ENCODE assay signal across 18 mouse cellular contexts in genomic region chr6:8661404-8661803, GRCm38 (mm10).
DNase-seq lines count a peak whose midpoint lies in the region; ATAC-seq lines count a peak whose summit lies in the region.
"Had no signal": no experiment of that assay in that cellular context is flagged by ENCODE, and none has a peak within 500 bp of the region (broad histone marks: within the 10 kb centered on the region; RNA-seq: fewer than 3 reads in every experiment).

No protein-coding gene starts in this region.

- peak overlapping the region; percentile 24 for H3K4me3 ChIP-seq in megakaryocyte, embryonic 14.5 days (replicated peaks)
- no peak overlapping the region for H3K4me3 ChIP-seq in hindbrain, embryonic 12.5 days
- H3K4me3 ChIP-seq: embryonic facial prominence, embryonic 12.5 days; heart, adult 2 months; heart, embryonic 15.5 days; hindbrain, embryonic 15.5 days; layer of hippocampus, adult 2 months; left cerebral cortex, adult 2 months; liver, embryonic 13.5 days had no signal

- DNase-seq in WW6 (ENCODE audit: low read depth, low spot score) = peak; percentile 9
- DNase-seq in retina, postnatal 1 day = peak; percentile 16
- DNase-seq in layer of hippocampus, adult 8-10 months (ENCODE audit: low spot score in 2 of 2) = no peak
- no peak for DNase-seq in adrenal gland, postnatal 36 days
- DNase-seq: heart, adult 2 months; kidney, adult 11 months; liver, embryonic 13.5 days; right cerebral cortex, postnatal 25 days had no signal

- no peak overlapping the region for H3K4me2 ChIP-seq in hindbrain, embryonic 12.5 days (replicated peaks)
- H3K4me2 ChIP-seq: embryonic facial prominence, embryonic 12.5 days; heart, embryonic 15.5 days; hindbrain, embryonic 15.5 days; liver, embryonic 13.5 days had no signal

- H3K27me3 ChIP-seq in megakaryocyte, embryonic 14.5 days (replicated peaks) = no peaks in the 10 kb centered on the region
- H3K27me3 ChIP-seq in hindbrain, embryonic 12.5 days = no peaks in the 10 kb centered on the region
- H3K27me3 ChIP-seq: embryonic facial prominence, embryonic 12.5 days; heart, embryonic 15.5 days; hindbrain, embryonic 15.5 days; liver, embryonic 13.5 days had no signal

- 18% methylated on average over 4 of the region's 4 CpGs for WGBS in hindbrain, embryonic 12.5 days

- H3K27ac ChIP-seq in hindbrain, embryonic 12.5 days = peak overlapping the region; percentile 24
- H3K27ac ChIP-seq: embryonic facial prominence, embryonic 12.5 days; heart, adult 2 months; heart, embryonic 15.5 days; hindbrain, embryonic 15.5 days; kidney, postnatal 0 days; layer of hippocampus, adult 2 months; left cerebral cortex, adult 2 months; liver, embryonic 13.5 days; stomach, postnatal 0 days had no signal

- H3K9me3 ChIP-seq in megakaryocyte, embryonic 14.5 days = no peaks in the 10 kb centered on the region
- H3K9me3 ChIP-seq in hindbrain, embryonic 12.5 days (replicated peaks) = no peaks in the 10 kb centered on the region
- H3K9me3 ChIP-seq: embryonic facial prominence, embryonic 12.5 days; heart, embryonic 15.5 days; hindbrain, embryonic 15.5 days; liver, embryonic 13.5 days had no signal

- peaks cover 48% of the 10 kb centered on the region for H3K4me1 ChIP-seq in megakaryocyte, embryonic 14.5 days
- H3K4me1 ChIP-seq in hindbrain, embryonic 12.5 days = peaks cover 20% of the 10 kb centered on the region; the same call in 1 of the 2 replicates
- H3K4me1 ChIP-seq: liver, embryonic 13.5 days had no signal

- peaks cover 45% of the 10 kb centered on the region for H3K36me3 ChIP-seq in megakaryocyte, embryonic 14.5 days (replicated peaks; ENCODE audit: low read length)
- no peaks in the 10 kb centered on the region for H3K36me3 ChIP-seq in hindbrain, embryonic 12.5 days
- H3K36me3 ChIP-seq: embryonic facial prominence, embryonic 12.5 days; heart, embryonic 15.5 days; hindbrain, embryonic 15.5 days; liver, embryonic 13.5 days had no signal

- no peak for ATAC-seq in megakaryocyte, adult 5-6 weeks (ENCODE audit: poor library complexity, severe bottlenecking)
- ATAC-seq in hindbrain, embryonic 12.5 days (ENCODE audit: low FRiP score) = peak; percentile 55

- H3K9ac ChIP-seq in hindbrain, embryonic 12.5 days = no peak overlapping the region
- H3K9ac ChIP-seq: embryonic facial prominence, embryonic 12.5 days; heart, embryonic 15.5 days; hindbrain, embryonic 15.5 days; liver, embryonic 13.5 days had no signal

Comparison
In these comparisons a context has a peak if more than half of its experiments do, and no peak if none do; other contexts are left out.
1. DNase-seq: peak in WW6 (single experiment) and retina, postnatal 1 day (single experiment); none in layer of hippocampus, adult 8-10 months (0 of 2) and adrenal gland, postnatal 36 days (0 of 2).